Mouse (Mus musculus): ENCODE measurements around the gene Lrig2. TPM values are rescaled to one million over a fixed set of nuclear protein-coding genes. Genes with fewer than 3 reads are reported as not detected.
"Not testable (repeated sequence)": the region's sequence is repeated elsewhere in the genome, so short reads cannot be mapped to it uniquely, and the experiment has no call there.

Gene Lrig2
- total RNA-seq, 2 experiments from 2014 or later, result 26.1 to 38.2 TPM

DNA sequence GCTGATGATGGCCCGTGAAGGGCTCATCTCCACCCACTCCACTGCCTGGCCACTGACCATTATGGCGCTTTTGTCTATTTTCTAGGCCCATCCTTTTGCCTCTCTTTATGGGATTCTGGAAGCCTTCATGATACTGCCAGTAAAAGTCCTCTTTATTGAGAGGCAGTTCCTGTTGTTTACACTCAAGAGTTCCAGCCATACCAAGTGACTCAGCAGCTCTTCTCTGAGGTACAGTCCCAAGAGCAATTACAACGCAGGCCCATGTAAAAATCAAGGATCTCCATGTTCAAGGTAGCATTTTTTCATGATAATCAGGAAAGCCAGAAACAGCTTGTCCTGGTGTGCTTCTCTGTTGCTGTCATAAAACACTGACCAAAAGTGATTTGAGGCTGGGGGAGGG lies 75.8 kb downstream of the Lrig2 start:
- no peak for DNase-seq (ENCODE audit: extremely low spot score in 1 of 2, low spot score in 1 of 2)

DNA sequence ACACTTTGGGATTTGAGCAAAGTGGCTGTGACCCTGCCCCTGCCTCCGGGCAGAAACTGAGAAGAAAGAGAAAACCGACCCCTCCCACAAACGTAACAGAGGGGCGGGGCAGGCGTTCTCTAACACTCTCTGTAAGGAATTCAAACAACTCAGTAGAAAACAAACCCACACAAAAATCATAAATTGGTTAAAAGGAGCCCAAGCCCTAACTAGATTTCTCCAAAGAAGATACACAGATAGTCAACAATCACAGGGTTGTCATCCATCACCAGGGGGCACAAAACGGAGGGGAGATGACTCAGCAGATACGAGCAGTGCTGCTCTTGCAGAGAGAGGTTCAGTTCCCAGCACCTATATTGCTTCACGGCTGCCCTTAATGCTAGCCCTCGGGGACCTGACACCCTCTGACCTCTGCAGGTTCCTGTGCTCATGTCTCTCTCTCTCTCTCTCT lies 77.4 kb downstream of the Lrig2 start:
- no peak for DNase-seq (ENCODE audit: extremely low spot score in 1 of 2, low spot score in 1 of 2)

GRCm38 (mm10) chr3:104432651-104433050 lies 79.1 kb downstream of the Lrig2 start:
- no peak for DNase-seq (ENCODE audit: extremely low spot score in 1 of 2, low spot score in 1 of 2)

- DNase-seq (ENCODE audit: extremely low spot score in 1 of 2, low spot score in 1 of 2), result no peak
Observed at GRCm38 (mm10) chr3:104431848-104432159, 79.9 kb downstream of the Lrig2 start.

DNA sequence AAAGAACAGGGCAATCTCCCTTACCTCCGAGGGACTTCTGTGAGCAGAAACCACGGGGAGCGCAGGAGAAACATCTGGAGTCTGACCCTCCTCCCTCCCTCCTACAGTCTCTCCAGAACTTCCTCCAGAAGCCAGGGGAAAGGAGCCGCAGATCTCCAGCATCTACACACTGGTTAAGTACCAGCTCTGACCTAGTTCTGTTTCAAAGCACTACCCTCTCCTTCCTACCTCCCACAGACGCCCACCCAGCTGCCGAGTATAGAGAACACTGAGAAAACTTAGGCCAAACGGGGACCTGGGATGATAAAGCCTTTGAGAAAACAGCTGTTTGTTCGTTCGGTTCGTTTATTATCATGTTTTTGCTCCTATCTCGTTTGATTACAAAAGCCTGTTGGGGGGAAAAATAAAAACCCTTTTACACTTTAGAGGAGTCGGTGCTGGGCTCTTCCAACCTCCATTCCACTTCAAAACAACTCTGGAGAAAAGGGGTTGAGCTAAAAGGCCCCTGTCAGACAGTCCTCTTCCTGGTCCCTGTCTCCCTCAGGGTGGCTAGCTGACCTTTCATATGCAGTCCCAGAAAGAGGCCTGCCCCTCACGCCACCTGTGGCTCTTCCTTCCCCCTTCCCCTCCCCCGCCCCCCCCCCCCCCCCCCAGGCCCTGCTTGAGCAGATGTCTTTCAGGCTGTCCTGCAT lies 80.4 kb downstream of the Lrig2 start:
- DNase-seq (ENCODE audit: extremely low spot score in 1 of 2, low spot score in 1 of 2), result no peak

DNA sequence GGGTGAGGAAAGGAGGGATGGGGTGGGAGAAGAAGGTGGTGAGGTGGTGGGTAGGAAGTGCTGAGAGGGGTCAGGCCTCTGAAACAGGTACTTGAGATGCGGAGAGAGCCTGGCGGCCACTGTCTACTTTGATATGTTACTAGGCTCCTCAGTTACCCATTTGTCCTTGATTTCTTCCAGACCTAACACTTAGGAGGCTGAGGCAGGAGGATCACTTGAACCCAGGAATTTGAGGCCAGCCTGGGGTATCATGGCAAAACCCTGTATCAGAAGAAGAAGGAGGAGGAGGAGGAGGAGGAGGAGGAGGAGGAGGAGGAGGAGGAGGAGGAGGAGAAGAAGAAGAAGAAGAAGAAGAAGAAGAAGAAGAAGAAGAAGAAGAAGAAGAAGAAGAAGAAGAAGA lies 84.4 kb downstream of the Lrig2 start:
- DNase-seq (ENCODE audit: extremely low spot score in 1 of 2, low spot score in 1 of 2), result not testable (repeated sequence)

DNA sequence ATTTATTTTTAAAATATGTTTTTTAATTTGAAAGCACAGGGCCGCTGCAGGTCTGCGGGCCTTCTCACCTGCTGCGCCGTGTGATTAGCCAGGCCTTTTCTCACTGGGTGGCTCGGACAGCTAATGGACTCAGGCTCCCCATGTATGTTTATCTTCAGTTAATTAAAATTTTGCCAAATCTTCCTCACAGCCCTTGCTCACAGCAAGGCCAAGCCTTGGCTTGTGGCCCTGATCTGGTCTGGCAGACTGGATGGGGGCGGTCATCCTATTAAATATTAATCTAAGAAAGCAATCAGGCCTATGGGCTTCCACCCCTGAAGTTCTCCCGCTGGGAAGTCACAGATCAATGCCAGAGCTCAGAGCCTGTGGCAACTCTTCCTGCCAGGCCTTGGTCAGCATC lies 87.4 kb downstream of the Lrig2 start:
- DNase-seq (ENCODE audit: extremely low spot score in 1 of 2, low spot score in 1 of 2), result no peak

- DNase-seq (ENCODE audit: extremely low spot score in 1 of 2, low spot score in 1 of 2), result no peak
Observed at GRCm38 (mm10) chr3:104420929-104421328, 90.8 kb downstream of the Lrig2 start.

DNA sequence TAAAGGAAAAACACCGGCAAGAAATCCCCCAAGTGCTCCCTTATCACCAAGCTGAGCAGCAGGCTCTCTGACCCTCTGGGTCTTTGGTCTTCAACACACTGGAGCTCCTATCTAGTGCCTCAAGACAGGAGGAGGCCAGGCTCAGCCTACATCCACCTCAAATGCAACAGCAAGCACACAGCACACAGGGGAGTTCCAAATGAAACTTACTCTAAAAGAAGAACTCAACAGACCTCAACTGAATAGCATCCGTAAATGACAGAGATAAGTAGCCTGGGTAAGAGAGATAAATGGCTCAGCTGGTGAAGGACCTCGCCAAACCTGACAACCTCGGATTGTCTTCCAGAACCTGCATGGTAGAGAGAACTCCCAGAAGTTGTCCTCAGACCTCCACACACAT lies 91.7 kb downstream of the Lrig2 start:
- DNase-seq (ENCODE audit: extremely low spot score in 1 of 2, low spot score in 1 of 2), result no peak

GRCm38 (mm10) chr3:104416806-104417205 lies 94.9 kb downstream of the Lrig2 start:
- DNase-seq (ENCODE audit: extremely low spot score in 1 of 2, low spot score in 1 of 2), result no peak

DNA sequence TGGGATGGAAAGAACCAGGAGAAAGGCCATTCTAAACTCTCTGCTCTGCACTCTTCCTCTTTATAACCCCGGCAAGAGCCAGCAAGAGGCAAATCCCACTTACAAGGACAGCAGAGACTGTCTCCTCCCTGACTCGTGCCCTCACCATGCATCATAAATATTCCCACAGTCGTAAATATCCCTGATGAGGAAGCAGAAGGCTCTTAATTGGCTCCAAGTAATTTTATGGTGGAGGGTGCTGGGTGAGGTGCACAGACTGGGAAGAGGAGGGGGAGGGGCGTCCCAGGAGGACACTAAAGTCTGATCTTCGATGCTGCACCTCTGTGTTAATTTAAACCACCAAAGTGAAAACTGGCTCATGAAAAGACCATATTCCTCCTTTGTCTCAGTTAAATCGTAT lies 99.2 kb downstream of the Lrig2 start:
- DNase-seq (ENCODE audit: extremely low spot score in 1 of 2, low spot score in 1 of 2), result no peak

- DNase-seq (ENCODE audit: extremely low spot score in 1 of 2, low spot score in 1 of 2), result no peak
Observed at GRCm38 (mm10) chr3:104407506-104407905, 104.2 kb downstream of the Lrig2 start.

DNA sequence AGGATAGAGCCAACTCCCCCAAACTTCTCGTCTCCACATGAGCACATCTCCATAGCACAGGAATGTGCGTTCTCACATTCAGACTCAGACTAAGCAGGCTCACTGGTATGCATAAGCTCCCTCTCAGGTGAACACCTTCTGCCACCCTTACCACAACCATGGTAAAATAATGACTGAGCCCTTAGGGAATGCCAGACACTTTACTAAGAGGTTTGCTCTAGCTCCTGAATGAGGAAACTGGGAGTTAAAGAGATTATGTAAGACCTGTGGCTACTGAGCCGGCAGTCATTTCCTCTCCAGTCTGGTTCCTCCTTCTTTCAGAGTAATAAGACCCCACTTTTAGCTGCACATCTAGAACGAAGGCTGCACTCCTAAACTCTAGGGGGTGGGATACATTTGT lies 108.1 kb downstream of the Lrig2 start:
- no peak for DNase-seq (ENCODE audit: extremely low spot score in 1 of 2, low spot score in 1 of 2)

- no peak for DNase-seq (ENCODE audit: extremely low spot score in 1 of 2, low spot score in 1 of 2)
Observed at GRCm38 (mm10) chr3:104401176-104401575, 110.5 kb downstream of the Lrig2 start.

DNA sequence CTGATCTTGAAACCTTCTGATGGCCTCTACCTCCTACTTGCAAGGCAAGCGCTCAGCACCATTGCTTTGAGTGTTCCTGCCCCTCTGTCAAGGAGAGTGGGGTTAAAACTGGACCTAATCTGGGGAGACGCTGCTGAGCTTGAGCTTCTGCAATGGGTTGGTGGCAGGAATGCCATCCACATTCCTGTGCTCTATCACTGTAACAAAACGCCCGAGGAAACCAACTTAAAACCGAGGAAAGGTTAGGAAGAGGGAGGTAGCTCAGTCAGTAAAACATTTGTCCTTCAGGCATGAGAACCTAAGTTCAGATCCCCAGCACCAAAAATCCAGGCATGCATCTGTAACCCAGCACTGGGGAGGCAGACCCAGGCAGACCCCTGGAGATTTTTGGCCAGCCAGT lies 111.6 kb downstream of the Lrig2 start:
- no peak for DNase-seq (ENCODE audit: extremely low spot score in 1 of 2, low spot score in 1 of 2)

DNA sequence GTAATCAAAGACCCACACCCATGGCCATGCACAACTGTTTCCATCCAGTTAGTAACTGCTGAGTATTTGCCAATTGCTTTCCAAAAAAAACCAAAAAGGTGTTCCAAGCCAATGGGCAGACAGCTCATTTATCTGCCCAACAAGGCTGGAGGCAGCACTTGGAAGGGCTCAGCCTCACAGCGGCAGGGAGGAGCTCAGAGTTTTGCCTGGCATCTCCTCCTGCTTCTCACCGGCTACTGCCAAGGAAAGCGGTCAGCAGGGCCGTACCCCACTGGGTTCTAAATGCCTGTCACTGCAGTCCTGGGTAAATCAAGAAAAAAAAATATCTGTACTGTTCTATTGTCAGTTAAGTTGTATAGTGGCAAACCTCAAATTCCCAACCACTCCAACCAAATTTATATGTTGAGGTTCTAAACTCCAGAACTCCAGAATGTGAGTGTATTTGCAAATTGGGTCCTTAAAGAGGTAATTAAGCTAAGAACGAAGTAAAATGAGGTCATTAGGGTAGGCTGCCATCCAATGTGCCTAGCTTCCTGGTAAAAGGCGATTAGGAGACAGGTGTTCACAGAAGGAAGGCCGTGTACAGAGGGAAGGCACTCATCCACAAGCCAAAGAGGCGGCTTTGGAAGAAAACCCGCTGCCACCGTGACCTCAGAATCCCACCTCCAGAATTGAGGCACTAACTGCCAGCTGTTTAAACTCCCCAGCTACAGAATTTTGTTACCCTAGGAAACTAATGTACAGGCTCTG lies 112.2 kb downstream of the Lrig2 start:
- DNase-seq (ENCODE audit: extremely low spot score in 1 of 2, low spot score in 1 of 2), result no peak

DNA sequence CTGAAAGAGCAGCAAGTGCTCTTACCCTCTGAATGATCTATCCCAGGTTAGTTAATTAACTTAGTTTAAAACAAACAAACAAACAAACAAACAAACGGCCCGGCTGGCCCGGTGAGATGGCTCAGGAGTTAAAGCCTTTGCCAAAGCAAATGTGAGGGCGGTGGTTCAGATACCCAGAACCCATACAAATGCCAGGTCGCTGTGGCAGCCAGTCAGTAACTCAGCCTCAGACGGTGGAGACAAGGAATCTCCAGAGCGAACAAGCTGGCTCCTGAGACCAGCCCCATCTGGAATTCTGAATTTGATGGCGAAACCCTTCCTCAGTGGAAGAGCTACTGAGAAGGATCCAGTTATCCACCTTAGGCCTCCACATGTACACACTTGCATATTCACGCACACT lies 114.4 kb downstream of the Lrig2 start:
- no peak for DNase-seq (ENCODE audit: extremely low spot score in 1 of 2, low spot score in 1 of 2)

DNA sequence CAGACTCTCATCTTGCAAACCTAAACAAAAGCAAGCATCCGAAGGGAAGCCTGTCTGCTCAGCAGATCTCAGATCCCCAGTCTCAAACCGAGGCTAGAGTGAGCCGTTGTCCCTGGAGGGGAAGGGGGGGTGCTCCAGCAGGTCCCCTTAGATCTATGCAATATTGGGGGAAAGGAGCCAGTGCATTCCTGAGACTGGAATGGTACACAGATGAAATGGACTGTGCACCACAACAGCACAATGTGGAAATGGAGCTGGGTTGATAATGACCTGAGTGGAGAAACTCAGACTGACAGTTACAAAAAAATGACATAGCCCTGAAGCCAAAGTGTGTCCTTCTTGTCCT lies 115.0 kb downstream of the Lrig2 start:
- DNase-seq (ENCODE audit: extremely low spot score in 1 of 2, low spot score in 1 of 2), result no peak

GRCm38 (mm10) chr3:104396067-104396735 lies 115.5 kb downstream of the Lrig2 start:
- peak in 1 of 2 experiments; percentile 26 for DNase-seq (ENCODE audit: extremely low spot score in 1 of 2, low spot score in 1 of 2)

- DNase-seq (ENCODE audit: extremely low spot score in 1 of 2, low spot score in 1 of 2), result no peak
Observed at GRCm38 (mm10) chr3:104390072-104390471, 121.6 kb downstream of the Lrig2 start.

DNA sequence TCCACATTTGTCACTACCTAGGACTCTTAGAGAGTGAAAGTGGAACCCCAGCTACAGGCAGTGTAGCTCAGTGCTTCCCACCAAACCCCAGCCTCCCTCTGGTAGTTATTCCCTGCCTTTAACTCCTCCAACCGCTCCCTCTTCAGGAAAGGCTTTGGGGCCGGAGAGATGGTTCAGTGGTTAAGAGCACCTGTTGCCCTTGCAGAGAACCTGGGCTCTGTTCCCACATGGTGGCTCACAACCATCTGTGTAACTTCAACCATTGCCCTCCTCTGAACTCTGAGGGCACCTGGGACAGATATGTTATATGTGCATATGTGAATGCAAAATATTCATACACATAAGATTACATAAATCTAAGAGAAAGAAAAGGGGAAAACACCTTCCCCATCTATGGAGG lies 122.3 kb downstream of the Lrig2 start:
- no peak for DNase-seq (ENCODE audit: extremely low spot score in 1 of 2, low spot score in 1 of 2)

- no peak for DNase-seq (ENCODE audit: extremely low spot score in 1 of 2, low spot score in 1 of 2)
Observed at GRCm38 (mm10) chr3:104385587-104385986, 126.1 kb downstream of the Lrig2 start.
